Comparison of ENCODE assay signal across 8 mouse cellular contexts in genomic region chr10:128731002-128731433, GRCm38 (mm10). TPM values are rescaled to one million over a fixed set of nuclear protein-coding genes. Genes with fewer than 3 reads are reported as not detected.
DNase-seq lines count a peak whose midpoint lies in the region; TF ChIP-seq lines count a peak whose summit lies in the region.
"Had no signal": no experiment of that assay in that cellular context is flagged by ENCODE, and none has a peak within 500 bp of the region (broad histone marks: within the 10 kb centered on the region; RNA-seq: fewer than 3 reads in every experiment).

No protein-coding gene starts in this region.

- no peaks in the 10 kb centered on the region for H3K36me3 ChIP-seq in midbrain, embryonic 10.5 days

- H3K27ac ChIP-seq in cortical plate, adult 2 months (ENCODE audit: insufficient read depth, low read length), result no peak overlapping the region
- no peak overlapping the region for H3K27ac ChIP-seq in midbrain, embryonic 10.5 days (replicated peaks)
- H3K27ac ChIP-seq: limb, embryonic 15.5 days had no signal

- no peaks in the 10 kb centered on the region for H3K4me1 ChIP-seq in cortical plate, adult 2 months (ENCODE audit: control insufficient read depth, insufficient read depth, low read length)
- H3K4me1 ChIP-seq in midbrain, embryonic 10.5 days, result peaks cover 4% of the 10 kb centered on the region

- TF ChIP-seq CTCF in cortical plate, adult 2 months (IDR thresholded peaks at IDR 0.05; ENCODE audit: extremely low read depth, insufficient read depth, low read length), result peak; percentile 77

- no peak overlapping the region for H3K4me3 ChIP-seq in cortical plate, adult 2 months (ENCODE audit: insufficient read depth, low read length)
- H3K4me3 ChIP-seq in midbrain, embryonic 10.5 days, result peak overlapping the region; percentile 27; the same call in 1 of the 2 replicates
- H3K4me3 ChIP-seq: limb, embryonic 15.5 days had no signal

- no peaks in the 10 kb centered on the region for H3K9me3 ChIP-seq in midbrain, embryonic 10.5 days (replicated peaks)
- H3K9me3 ChIP-seq: limb, embryonic 15.5 days had no signal

- 18% methylated on average over 10 of the region's 10 CpGs for WGBS in midbrain, embryonic 10.5 days

- intact Hi-C loops in left cerebral cortex, postnatal 36 days (cut with DNase I), result no loop called here

- DNase-seq in adrenal gland, adult 2 months, result peak; percentile 72
- peak; percentile 80 for DNase-seq in gastrocnemius, postnatal 10 days
- DNase-seq in induced T-regulatory cell, adult 2 months (ENCODE audit: low read depth), result peak; percentile 80
- peak; percentile 18 to 33 for DNase-seq in left cerebral cortex, postnatal 36 days (ENCODE audit: low spot score in 2 of 2)
- peak; percentile 67 for DNase-seq in midbrain, embryonic 10.5 days (ENCODE audit: low spot score)
- peak; percentile 74 for DNase-seq in right cerebral cortex, postnatal 4 days

- no peaks in the 10 kb centered on the region for H3K27me3 ChIP-seq in midbrain, embryonic 10.5 days (ENCODE audit: low read depth, poor library complexity, severe bottlenecking)
- H3K27me3 ChIP-seq: limb, embryonic 15.5 days had no signal

- no peak for TF ChIP-seq POLR2A in cortical plate, adult 2 months (IDR thresholded peaks at IDR 0.05; ENCODE audit: extremely low read depth, insufficient read depth, low read length)

RNA-seq across cellular contexts. Expression of gene Dgka, which starts 13.6 kb away (rescaled TPM):
- total RNA-seq in adrenal gland, adult 2 months (2021), result 10 to 100 TPM; 11.4 to 26.1 TPM
- polyA plus RNA-seq in adrenal gland, adult 2 months (2012; rRNA removed), result 10.5 and 11.0 TPM in 2 replicates
- polyA plus RNA-seq in cortical plate, adult 2 months (2012; rRNA removed), result 13.2 and 15.5 TPM in 2 replicates
- 1 to 10 TPM; 7.1 to 8.8 TPM for total RNA-seq in gastrocnemius, postnatal 10 days (2021)
- total RNA-seq in left cerebral cortex, postnatal 36 days (2021), result 1 to 10 TPM; 5.6 to 7.8 TPM
- polyA plus RNA-seq in midbrain, embryonic 10.5 days (2016; fragmentation: Nextera tagmentation; extraction: Ambion mirVana), result 3.7 and 4.7 TPM in 2 replicates

RNA-seq across cellular contexts. Expression of gene Pym1, which starts 16.7 kb away (rescaled TPM):
- total RNA-seq in adrenal gland, adult 2 months (2021), result 10 to 100 TPM; 22.9 to 26.5 TPM
- 11.5 and 15.5 TPM in 2 replicates for polyA plus RNA-seq in adrenal gland, adult 2 months (2012; rRNA removed)
- 39.4 and 41.1 TPM in 2 replicates for polyA plus RNA-seq in cortical plate, adult 2 months (2012; rRNA removed)
- 10 to 100 TPM; 13.7 to 14.9 TPM for total RNA-seq in gastrocnemius, postnatal 10 days (2021)
- total RNA-seq in left cerebral cortex, postnatal 36 days (2021), result 10 to 100 TPM; 27.7 to 31.8 TPM
- 56.6 and 59.1 TPM in 2 replicates for polyA plus RNA-seq in midbrain, embryonic 10.5 days (2016; fragmentation: Nextera tagmentation; extraction: Ambion mirVana)

RNA-seq across cellular contexts. Expression of gene Cdk2, which starts 26.2 kb away (rescaled TPM):
- 10 to 100 TPM; 12.6 to 16.2 TPM for total RNA-seq in adrenal gland, adult 2 months (2021)
- polyA plus RNA-seq in adrenal gland, adult 2 months (2012; rRNA removed), result 10.5 and 10.7 TPM in 2 replicates
- 4.5 and 4.6 TPM in 2 replicates for polyA plus RNA-seq in cortical plate, adult 2 months (2012; rRNA removed)
- 10 to 100 TPM; 14.0 to 18.8 TPM for total RNA-seq in gastrocnemius, postnatal 10 days (2021)
- 1 to 10 TPM; 2.1 to 2.6 TPM for total RNA-seq in left cerebral cortex, postnatal 36 days (2021)
- polyA plus RNA-seq in midbrain, embryonic 10.5 days (2016; fragmentation: Nextera tagmentation; extraction: Ambion mirVana), result 107 and 110 TPM in 2 replicates

RNA-seq across cellular contexts. Expression of gene Pmel, which starts 27.0 kb away (rescaled TPM):
- 1 to 10 TPM in 1 of 2 experiments, under 1 TPM in 1; 0.86 to 1.0 TPM for total RNA-seq in adrenal gland, adult 2 months (2021)
- 0.30 and 0.76 TPM in 2 replicates for polyA plus RNA-seq in adrenal gland, adult 2 months (2012; rRNA removed)
- 0.61 and 0.66 TPM in 2 replicates for polyA plus RNA-seq in cortical plate, adult 2 months (2012; rRNA removed)
- 1 to 10 TPM; 2.1 to 2.4 TPM for total RNA-seq in gastrocnemius, postnatal 10 days (2021)
- total RNA-seq in left cerebral cortex, postnatal 36 days (2021), result under 1 TPM; 0.48 to 0.79 TPM
- 3.9 and 6.7 TPM in 2 replicates for polyA plus RNA-seq in midbrain, embryonic 10.5 days (2016; fragmentation: Nextera tagmentation; extraction: Ambion mirVana)

RNA-seq across cellular contexts. Expression of gene Rab5b, which starts 35.0 kb away (rescaled TPM):
- 100 to 1,000 TPM; 112 to 127 TPM for total RNA-seq in adrenal gland, adult 2 months (2021)
- polyA plus RNA-seq in adrenal gland, adult 2 months (2012; rRNA removed), result 46.5 and 69.5 TPM in 2 replicates
- 120 and 125 TPM in 2 replicates for polyA plus RNA-seq in cortical plate, adult 2 months (2012; rRNA removed)
- 10 to 100 TPM; 82.7 to 83.2 TPM for total RNA-seq in gastrocnemius, postnatal 10 days (2021)
- 100 to 1,000 TPM; 129 to 134 TPM for total RNA-seq in left cerebral cortex, postnatal 36 days (2021)
- 73.3 and 86.3 TPM in 2 replicates for polyA plus RNA-seq in midbrain, embryonic 10.5 days (2016; fragmentation: Nextera tagmentation; extraction: Ambion mirVana)

Comparison
In these comparisons a context has a peak if more than half of its experiments do, and no peak if none do; other contexts are left out.
1. DNase-seq: peak in every context shown above with its lines; median percentile 80 in gastrocnemius, postnatal 10 days; 80 in induced T-regulatory cell, adult 2 months; 74 in right cerebral cortex, postnatal 4 days; 72 in adrenal gland, adult 2 months; 67 in midbrain, embryonic 10.5 days; 26 in left cerebral cortex, postnatal 36 days.